Mouse (Mus musculus) lung, embryonic 16.5 days (tissue): Measurements from ENCODE around the gene Btk. TPM values are rescaled to one million over a fixed set of nuclear protein-coding genes. Genes with fewer than 3 reads are reported as not detected.
A peak's percentile ranks its signal among the peaks of the same experiment; 100 is the strongest.

Experiments used
- ATAC-seq: fragments of 200-750 bp; cut with Nextera tagmentation; 2 replicates; pipeline ENCODE4 v1.8.0; 2017; ENCODE audit warnings: low read depth, mild to moderate bottlenecking, moderate library complexity
- H3K27ac ChIP-seq: fragments of 300-500 bp; sonication (generic); 2 replicates; pipeline ENCODE4 v1.5.1; 2014; ENCODE audit warnings: mild to moderate bottlenecking, control low read depth, low read length
- H3K27me3 ChIP-seq: fragments of 300-500 bp; sonication (generic); 2 replicates; pipeline ENCODE4 v1.6.1; 2014; ENCODE audit warnings: low read depth, low read length, mixed read lengths; ENCODE audit not compliant: control insufficient read depth, insufficient read depth
- H3K36me3 ChIP-seq: fragments of 300-500 bp; sonication (generic); 2 replicates; pipeline ENCODE4 v1.6.1; 2014; ENCODE audit warnings: low read length; ENCODE audit not compliant: control insufficient read depth, insufficient read depth
- H3K4me1 ChIP-seq: fragments of 300-500 bp; sonication (generic); replicated peaks from 2 replicates; pipeline ENCODE4 v1.6.1; 2014; ENCODE audit warnings: low read length, mixed read lengths; ENCODE audit not compliant: control insufficient read depth, insufficient read depth
- H3K4me2 ChIP-seq: fragments of 300-500 bp; sonication (generic); 2 replicates; pipeline ENCODE4 v1.6.1; 2014; ENCODE audit warnings: low read depth, low read length, control low read depth
- H3K4me3 ChIP-seq: fragments of 300-500 bp; sonication (generic); 2 replicates; pipeline ENCODE4 v1.5.1; 2014; ENCODE audit warnings: mild to moderate bottlenecking, low read length, control low read depth
- H3K9ac ChIP-seq: fragments of 300-500 bp; sonication (generic); 2 replicates; pipeline ENCODE4 v1.6.1; 2014; ENCODE audit warnings: low read length, control low read depth
- H3K9me3 ChIP-seq: fragments of 300-500 bp; sonication (generic); 2 replicates; pipeline ENCODE4 v1.6.1; 2016; ENCODE audit warnings: low read length; ENCODE audit not compliant: control insufficient read depth
- WGBS: fragments of 180-500 bp; shearing (Covaris S2); extraction: QIAGEN DNeasy Blood & Tissue Kit; methylation state at CpG from one replicate; pipeline ENCODE4 v1.1.7; 2014; 5-methylcytosine and 5-hydroxymethylcytosine counted together
- polyA plus RNA-seq: library from polyadenylated mRNA; unstranded; fragments of >200 nt; fragmentation: Nextera tagmentation; extraction: Ambion mirVana; gene quantifications from 2 replicates; pipeline ENCODE4 v1.2.1, GENCODE M21; 2015

The Btk gene
- polyA plus RNA-seq, 1 experiment from 2014 or later = 1.9 TPM

DNA sequence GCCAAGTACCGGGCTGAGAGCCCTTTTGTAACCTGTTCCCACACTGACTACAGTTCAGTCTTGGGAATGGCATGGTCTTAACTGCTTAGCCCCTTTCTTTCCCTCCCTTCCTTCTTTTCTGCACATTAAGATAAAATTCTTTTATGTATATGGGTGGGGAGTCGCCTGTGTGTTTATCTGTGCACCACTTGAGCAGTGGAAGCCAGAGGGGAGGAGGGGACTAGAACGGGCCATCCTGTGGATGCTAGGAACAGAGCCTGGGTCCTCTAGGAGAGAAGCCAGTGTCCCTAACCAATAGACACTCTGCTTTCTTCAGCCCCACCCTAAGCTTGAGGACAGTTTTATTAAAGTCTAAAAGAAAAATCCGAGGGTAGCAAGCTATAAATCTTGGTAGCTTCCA is 27.6 kb upstream of the Btk start:
- Histone ChIP-seq H3K4me2 (no peak overlapping the region), H3K36me3 (no peaks in the 10 kb centered on the region), H3K9me3 (no peaks in the 10 kb centered on the region), H3K4me1 (no peaks in the 10 kb centered on the region), H3K4me3 (no peak overlapping the region), H3K9ac (no peak overlapping the region), H3K27me3 (no peaks in the 10 kb centered on the region), H3K27ac (no peak overlapping the region)
- ATAC-seq = no peak
- WGBS = 65% methylated on average over 4 of the region's 4 CpGs

DNA sequence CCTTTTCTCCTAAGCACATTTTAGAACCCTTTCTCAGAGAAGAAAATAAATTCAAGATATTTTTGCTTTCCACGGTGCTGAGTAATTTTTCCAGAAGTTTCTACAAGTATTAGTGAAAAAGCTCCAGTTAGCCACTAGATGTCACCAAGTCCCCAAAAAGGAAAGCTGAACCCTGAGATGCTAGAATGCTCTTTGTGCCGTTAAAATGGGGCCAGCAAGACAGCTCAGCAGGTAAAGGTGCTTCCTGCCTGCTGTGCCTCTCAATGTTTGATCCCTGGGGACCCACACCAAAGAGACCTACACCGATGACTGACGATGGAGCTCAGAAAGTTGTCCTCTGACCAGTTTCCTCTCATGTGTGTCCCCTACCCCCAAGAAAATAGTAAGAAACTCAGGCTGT is 26.1 kb upstream of the Btk start:
- Histone ChIP-seq H3K9ac (no peak overlapping the region), H3K4me2 (no peak overlapping the region), H3K4me1 (no peaks in the 10 kb centered on the region), H3K27me3 (no peaks in the 10 kb centered on the region), H3K9me3 (no peaks in the 10 kb centered on the region), H3K4me3 (no peak overlapping the region), H3K27ac (no peak overlapping the region), H3K36me3 (no peaks in the 10 kb centered on the region)
- ATAC-seq = no peak
- 29% methylated on average over 4 of the region's 4 CpGs for WGBS

DNA sequence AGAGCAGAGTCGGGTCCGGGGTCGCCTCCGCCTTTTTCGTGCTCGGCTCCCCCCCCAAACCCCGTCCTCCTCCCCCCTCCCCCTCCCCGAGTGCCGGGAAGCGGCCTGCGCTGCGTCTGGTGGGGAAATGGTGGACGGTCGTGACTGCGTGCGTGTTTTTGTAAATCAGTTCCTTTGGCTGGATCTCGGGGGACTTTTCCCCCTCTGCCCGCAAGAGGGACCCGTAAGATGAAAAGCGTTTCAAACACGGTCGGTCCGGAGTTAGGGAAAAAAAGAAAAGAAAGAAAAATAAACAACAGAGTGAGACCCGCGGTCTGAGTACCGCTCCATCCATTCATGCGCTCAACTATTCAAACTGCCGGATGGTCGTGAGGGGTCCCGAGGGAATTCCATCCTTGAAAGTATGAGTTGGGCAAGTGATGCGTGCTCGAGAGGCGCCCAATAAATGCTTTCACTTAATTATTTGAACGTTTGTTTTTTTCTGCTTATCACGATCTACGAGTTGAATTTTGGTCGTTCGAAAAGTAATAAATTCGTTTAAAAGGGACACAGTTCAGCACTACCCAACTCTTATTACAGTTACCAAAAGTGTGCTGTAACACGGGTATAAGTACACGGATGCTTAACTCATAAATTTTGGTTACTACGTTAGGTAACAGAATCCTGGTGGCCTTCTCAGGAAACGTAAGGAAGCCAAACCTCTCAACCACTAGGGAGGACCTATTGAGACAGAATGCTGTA is 18.2 kb upstream of the Btk start:
- peak overlapping the region; percentile 62 for H3K4me3 ChIP-seq
- peak overlapping the region; percentile 75 for H3K9ac ChIP-seq
- no peaks in the 10 kb centered on the region for H3K27me3 ChIP-seq
- 16% methylated on average over 38 of the region's 43 CpGs for WGBS
- H3K4me1 ChIP-seq = 0 out of 2 replicates have a peak, but pooled peaks cover 3% of the 10 kb centered on the region
- peak; percentile 83 for ATAC-seq
- peak overlapping the region; percentile 91 for H3K27ac ChIP-seq
- no peaks in the 10 kb centered on the region for H3K36me3 ChIP-seq
- H3K9me3 ChIP-seq = no peaks in the 10 kb centered on the region
- peak overlapping the region; percentile 56 for H3K4me2 ChIP-seq

DNA sequence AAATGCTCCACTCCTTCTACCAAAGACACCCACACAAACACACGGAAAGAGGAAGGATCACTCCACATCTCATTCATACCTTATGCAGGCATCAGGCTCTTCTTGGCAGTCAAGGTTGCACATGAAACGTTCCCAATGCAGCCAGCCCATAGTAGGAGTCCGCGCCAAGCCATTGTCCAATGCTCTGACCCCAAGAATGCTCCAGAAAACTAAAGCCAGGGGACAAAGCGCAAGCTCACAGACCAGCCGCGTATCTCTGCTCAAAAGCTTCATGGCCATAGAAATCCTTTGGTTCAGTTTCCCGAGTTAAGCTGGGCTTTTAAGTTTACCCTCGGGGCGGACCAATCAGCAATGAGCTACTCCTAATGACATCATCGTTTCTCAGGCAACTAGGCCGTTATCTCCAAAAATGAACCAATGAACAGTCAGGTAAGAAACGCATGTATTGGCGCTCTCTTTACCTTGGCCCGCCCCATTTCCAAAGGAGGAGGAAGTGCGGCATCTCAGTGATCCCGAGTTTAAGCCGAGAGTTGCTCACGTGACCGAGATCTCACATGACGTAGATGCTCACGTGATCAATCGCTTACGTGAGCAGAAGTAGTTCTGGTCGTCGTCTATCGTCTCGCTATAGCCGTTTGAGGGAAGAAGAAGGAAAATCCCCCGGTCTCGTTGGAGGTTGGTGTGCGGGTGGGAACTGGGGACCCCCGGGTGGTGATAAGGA is 17.4 kb upstream of the Btk start, which contains the start of the genes Gla and Hnrnph2:
Gene Gla (minus strand): TSS at position 467 of the 721 bp plus-strand sequence.
Gene Hnrnph2 (plus strand): TSS at position 521 of the 721 bp plus-strand sequence.
- Histone ChIP-seq H3K4me2 (peak within 1 kb of the TSS; percentile 65), H3K27me3 (no peaks in the 10 kb centered on the region), H3K27ac (peak within 1 kb of the TSS; percentile 91), H3K4me3 (peak within 1 kb of the TSS; percentile 62), H3K9me3 (no peaks in the 10 kb centered on the region), H3K9ac (peak within 1 kb of the TSS; percentile 75), H3K36me3 (no peaks in the 10 kb centered on the region), H3K4me1 (0 out of 2 replicates have a peak, but pooled peaks cover 3% of the 10 kb centered on the region)
- peak; percentile 98 for ATAC-seq
- WGBS = 13% methylated on average over 33 of the region's 33 CpGs

DNA sequence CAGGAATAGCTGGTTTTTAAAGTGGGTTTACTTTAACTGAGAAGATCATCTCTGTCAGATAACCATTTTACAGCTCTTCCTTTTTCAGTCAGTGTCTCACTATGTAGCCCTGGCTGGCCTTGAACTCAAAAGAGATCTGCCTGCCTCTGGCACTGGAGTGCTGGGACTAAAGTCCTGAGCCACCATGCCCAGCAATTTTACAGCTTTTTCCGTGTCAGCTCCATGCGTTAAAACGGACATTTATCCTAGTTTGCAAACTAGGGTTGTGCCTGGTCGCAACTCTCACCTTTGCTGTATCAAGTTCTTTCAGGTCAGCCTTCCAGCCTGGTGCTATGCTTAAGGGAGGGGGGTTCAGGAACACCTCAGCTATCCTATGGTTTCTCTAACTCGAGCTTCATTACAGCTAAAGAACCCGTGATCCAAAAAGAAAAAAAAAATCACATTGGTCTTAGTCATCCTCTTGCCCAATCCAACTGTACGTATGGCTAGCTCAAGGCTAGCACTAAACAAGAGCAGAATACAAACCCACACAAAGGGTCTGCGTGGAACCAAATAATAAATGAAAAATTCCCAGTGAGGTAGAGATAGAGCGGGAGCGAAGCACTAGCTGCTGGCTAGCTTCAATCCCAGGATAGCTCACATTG is 16.7 kb upstream of the Btk start:
- H3K27me3 ChIP-seq = no peaks in the 10 kb centered on the region
- H3K9ac ChIP-seq = peak overlapping the region; percentile 60
- H3K4me2 ChIP-seq = peak overlapping the region; percentile 65
- H3K27ac ChIP-seq = peak overlapping the region; percentile 80
- H3K4me1 ChIP-seq = 0 out of 2 replicates have a peak, but pooled peaks cover 3% of the 10 kb centered on the region
- WGBS = 20% methylated on average over 10 of the region's 10 CpGs
- H3K9me3 ChIP-seq = no peaks in the 10 kb centered on the region
- no peaks in the 10 kb centered on the region for H3K36me3 ChIP-seq
- peak overlapping the region; percentile 57 for H3K4me3 ChIP-seq
- no peak for ATAC-seq

DNA sequence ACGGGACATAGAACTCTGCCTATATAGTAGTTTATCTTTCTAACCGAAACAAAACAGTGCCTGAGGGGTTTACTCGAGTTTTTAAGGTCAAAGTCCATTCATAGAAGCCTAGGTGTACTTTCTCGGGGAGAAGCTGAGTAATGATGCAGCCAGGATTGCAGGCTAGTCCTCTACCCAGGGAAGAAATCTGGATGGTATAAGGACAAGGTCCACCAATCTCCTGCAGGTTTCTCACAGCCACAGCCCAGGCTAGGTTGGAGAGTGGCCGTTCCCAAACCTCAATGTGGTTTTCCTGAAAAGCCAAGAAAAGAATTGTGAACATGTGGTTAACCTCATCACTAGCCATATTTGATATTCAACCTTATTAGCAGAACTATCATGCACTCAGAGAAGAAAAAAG is 6.5 kb upstream of the Btk start:
- H3K4me1 ChIP-seq = no peaks in the 10 kb centered on the region
- no peak overlapping the region for H3K9ac ChIP-seq
- ATAC-seq = no peak
- H3K4me3 ChIP-seq = no peak overlapping the region
- no peak overlapping the region for H3K27ac ChIP-seq
- H3K9me3 ChIP-seq = no peaks in the 10 kb centered on the region
- H3K36me3 ChIP-seq = 0 out of 2 replicates have a peak, but pooled peaks cover 3% of the 10 kb centered on the region
- no peaks in the 10 kb centered on the region for H3K27me3 ChIP-seq
- WGBS = 51% methylated on average over 5 of the region's 5 CpGs
- no peak overlapping the region for H3K4me2 ChIP-seq

DNA sequence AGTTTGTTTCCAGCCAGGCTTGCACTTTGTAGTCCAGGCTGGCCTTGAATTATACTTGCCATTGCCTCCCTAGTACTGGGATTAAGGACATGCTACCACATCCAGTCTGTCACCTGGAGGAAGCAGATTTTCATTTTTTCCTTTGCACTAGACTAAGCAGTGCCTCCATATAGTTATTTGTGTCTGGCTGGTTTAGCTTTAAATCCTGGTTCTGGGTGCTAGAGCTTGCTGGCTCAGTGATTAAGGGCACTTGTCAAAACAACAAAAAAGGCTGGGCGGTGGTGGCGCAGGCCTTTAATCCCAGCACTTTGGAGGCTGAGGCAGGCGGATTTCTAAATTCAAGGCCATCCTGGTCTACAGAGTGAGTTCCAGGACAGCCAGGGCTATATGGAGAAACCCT is 5.6 kb upstream of the Btk start:
- no peak overlapping the region for H3K4me2 ChIP-seq
- no peak overlapping the region for H3K9ac ChIP-seq
- no peak overlapping the region for H3K4me3 ChIP-seq
- no peaks in the 10 kb centered on the region for H3K4me1 ChIP-seq
- 88% methylated on average over 3 of the region's 3 CpGs for WGBS
- no peak for ATAC-seq
- H3K27ac ChIP-seq = no peak overlapping the region
- H3K36me3 ChIP-seq = 0 out of 2 replicates have a peak, but pooled peaks cover 3% of the 10 kb centered on the region
- no peaks in the 10 kb centered on the region for H3K27me3 ChIP-seq
- no peaks in the 10 kb centered on the region for H3K9me3 ChIP-seq

DNA sequence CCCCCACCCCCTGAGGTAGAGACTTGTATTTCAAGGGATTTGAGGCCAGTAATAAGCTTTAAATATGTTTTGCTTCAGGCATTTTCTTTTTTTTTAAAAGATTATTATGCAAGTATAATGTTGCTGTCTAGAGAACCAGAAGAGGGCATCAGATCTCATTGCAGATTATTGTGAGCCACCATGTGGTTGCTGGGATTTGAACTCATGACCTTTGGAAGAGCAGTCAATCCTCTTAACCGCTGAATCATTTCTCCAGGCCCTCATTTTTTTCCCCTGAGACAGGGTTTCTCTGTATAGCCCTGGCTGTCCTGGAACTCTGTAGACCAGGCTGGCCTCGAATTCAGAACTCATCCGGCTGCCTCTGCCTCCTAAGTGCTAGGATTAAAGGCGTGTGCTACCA is 4.9 kb upstream of the Btk start:
- Histone ChIP-seq H3K9ac (no peak overlapping the region), H3K4me3 (no peak overlapping the region), H3K9me3 (no peaks in the 10 kb centered on the region), H3K4me1 (no peaks in the 10 kb centered on the region), H3K36me3 (0 out of 2 replicates have a peak, but pooled peaks cover 3% of the 10 kb centered on the region), H3K27ac (no peak overlapping the region), H3K4me2 (no peak overlapping the region), H3K27me3 (no peaks in the 10 kb centered on the region)
- WGBS = 75% methylated on average over 4 of the region's 4 CpGs
- no peak for ATAC-seq

DNA sequence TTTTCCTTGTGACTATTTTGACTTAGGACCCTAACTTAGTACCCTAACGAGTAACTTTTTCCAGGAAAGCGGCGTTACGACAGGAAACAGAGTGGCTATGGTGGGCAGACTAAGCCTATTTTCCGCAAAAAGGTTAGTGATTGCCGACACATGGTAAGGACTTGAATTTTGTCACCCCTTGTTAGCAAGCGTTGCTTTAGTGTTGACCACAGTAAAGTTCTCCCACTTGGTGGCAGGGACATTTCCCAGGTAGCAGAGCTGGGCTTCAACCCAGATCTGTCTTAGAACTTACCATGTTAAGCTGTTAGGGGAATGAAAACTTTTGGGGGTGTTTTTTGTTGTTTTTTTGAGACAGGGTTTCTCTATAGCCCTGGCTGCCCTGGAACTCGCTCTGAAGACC is 3.1 kb upstream of the Btk start:
- Histone ChIP-seq H3K4me1 (no peaks in the 10 kb centered on the region), H3K4me3 (peak overlapping the region; percentile 61), H3K9ac (peak overlapping the region; percentile 77), H3K9me3 (no peaks in the 10 kb centered on the region), H3K27me3 (no peaks in the 10 kb centered on the region), H3K4me2 (peak overlapping the region; percentile 54), H3K36me3 (0 out of 2 replicates have a peak, but pooled peaks cover 3% of the 10 kb centered on the region), H3K27ac (peak overlapping the region; percentile 77)
- ATAC-seq = no peak
- 29% methylated on average over 8 of the region's 8 CpGs for WGBS
